Mouse (Mus musculus): ENCODE results near the gene Slc12a3.

The Slc12a3 gene

GRCm38 (mm10) chr8:94328932-94329728 lies at the start of gene Slc12a3:
Gene Slc12a3 (plus strand): TSS chr8:94329201.
- no peak for DNase-seq (ENCODE audit: low read depth)

- DNase-seq (ENCODE audit: low read depth): no peak
Measured at GRCm38 (mm10) chr8:94280001-94280613, 48.9 kb upstream of the Slc12a3 start.

DNA sequence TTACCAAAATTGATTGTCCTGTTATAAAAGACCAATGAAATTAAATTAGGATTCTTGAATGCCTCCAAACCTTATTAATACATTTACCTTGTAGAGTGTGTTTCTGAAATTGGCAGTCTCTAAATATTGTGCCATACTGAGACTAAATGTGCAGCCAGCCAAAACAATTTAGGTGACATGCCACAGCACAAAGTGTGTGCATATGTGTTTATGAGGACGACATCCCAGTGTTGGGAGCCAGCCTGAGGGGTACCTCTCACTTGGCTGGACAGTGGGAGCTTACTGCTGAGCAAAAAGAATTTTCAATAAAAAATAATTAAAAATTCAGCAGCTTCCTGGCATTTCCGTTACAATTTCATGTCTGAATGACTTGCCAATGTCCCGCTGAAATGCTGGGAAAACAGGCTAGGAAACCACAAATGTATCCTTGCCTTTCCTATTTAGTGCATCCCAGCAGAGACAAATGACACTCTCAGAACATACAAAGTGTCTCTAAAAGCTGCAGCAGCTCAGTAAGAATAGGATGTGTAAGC lies 46.5 kb upstream of the Slc12a3 start:
- DNase-seq (ENCODE audit: low read depth): no peak

DNA sequence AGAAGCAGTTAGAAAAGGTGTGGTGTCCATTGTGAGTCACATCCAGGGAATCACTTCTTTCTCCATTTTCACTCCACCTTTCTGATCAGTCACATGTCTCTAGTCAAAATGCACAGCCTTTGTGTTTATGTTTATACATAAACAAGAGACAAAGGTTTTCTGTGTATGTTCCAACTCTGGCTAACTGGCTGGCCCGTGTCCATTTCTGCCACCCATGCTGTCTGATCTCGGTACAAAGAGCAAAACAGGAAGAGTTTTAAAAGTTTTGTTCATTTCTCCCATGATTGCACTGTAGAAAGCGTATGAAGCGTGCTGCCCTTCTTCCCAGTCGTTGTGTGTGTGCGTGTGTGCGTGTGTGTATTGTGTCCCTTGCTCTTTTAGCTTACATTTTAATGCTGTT lies 44.8 kb upstream of the Slc12a3 start:
- DNase-seq (ENCODE audit: low read depth): no peak

DNA sequence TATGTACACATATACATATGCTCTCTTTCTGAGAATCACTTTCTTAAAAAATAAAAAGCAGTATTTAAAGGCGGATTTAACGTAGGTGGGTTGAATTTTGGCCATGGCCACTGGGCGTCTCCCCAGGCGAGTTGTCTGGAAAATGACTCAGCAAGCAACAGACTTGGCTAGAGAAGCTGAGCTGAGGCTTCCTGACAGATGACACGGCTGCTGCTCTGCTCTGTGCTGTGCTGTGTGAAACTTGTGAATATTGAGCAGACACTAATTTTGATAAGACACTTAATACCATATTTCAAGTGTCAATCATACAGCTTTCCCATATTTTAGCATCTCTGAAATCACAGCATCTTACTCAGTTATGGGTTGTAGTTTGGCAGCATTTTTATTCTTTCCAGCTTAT lies 38.4 kb upstream of the Slc12a3 start:
- peak; percentile 76 for DNase-seq (ENCODE audit: low read depth)

DNA sequence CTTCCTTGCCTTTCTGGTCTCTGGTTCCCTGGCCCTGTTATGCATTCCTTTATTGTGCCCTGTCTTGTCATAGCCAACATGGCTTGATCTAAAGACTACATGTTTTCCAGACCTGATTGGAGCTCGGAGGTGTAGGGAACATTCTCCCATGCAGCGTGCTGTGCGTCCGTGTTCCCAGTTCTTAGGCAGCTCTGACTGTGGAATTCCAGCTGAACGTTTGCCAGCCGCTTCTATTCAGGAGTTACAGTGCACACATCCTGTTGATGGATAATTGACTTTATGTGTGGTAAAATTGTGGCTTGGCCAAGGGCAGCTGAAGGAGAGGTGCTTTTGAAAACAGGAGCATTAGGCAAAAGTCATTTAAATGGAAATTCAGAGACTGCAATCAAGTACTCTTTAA lies 36.9 kb upstream of the Slc12a3 start:
- no peak for DNase-seq (ENCODE audit: low read depth)

GRCm38 (mm10) chr8:94292626-94293025 lies 36.4 kb upstream of the Slc12a3 start:
- DNase-seq (ENCODE audit: low read depth): no peak

DNA sequence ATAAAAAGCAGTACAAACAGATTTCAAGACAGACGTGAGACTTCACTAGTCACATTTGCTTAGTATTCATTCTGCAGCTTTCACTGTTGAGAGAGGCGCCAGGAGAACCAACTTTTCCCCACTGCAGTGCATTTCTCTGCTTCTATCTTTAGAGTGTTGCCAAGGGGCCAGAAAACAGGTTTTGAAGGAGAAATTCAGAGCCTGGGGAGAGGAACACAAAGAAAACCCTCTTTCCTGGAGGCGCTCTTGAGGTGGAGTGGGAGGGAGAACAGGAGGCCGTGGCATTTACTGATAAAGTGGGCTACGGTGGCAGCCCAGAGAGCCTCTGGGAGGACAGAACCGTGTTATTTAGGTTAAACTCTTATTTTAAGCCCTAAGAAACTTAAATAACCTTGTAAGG lies 33.3 kb upstream of the Slc12a3 start:
- DNase-seq (ENCODE audit: low read depth): no peak

DNA sequence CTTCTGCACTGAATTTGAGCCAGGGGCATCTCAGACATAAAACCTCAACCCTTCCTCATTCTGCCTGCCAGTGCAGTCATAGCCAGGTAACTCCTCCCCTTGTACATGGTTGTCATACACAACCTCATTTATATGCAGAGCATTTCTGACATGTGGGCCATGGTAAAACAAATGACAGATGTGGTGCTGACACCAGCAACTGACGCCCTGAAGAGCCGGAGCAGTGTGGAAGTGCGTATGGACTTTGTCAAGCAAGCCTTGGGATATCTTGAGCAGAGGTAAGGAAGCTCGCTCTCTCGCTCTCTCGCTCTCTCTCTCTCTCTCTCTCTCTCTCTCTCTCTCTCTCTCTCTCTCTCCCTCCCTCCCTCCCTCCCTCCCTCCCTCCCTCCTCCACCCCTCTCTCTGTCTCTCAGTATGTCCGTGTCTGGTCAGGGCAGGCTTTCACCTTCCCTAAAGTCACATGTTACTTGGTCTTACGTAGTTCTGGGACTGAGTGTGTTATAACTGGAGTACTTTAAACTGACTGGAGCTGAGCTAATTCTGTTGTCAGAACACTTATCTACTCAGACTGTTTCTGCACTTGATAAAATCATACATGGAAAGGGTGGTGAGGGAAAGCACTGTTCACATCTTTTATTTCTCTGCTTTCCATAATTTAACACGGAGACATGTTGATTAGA lies 32.5 kb upstream of the Slc12a3 start:
- DNase-seq (ENCODE audit: low read depth): no peak

- DNase-seq (ENCODE audit: low read depth): no peak
Measured at GRCm38 (mm10) chr8:94297101-94297500, 31.9 kb upstream of the Slc12a3 start.

GRCm38 (mm10) chr8:94300809-94301208 lies 28.2 kb upstream of the Slc12a3 start:
- DNase-seq (ENCODE audit: low read depth): no peak

DNA sequence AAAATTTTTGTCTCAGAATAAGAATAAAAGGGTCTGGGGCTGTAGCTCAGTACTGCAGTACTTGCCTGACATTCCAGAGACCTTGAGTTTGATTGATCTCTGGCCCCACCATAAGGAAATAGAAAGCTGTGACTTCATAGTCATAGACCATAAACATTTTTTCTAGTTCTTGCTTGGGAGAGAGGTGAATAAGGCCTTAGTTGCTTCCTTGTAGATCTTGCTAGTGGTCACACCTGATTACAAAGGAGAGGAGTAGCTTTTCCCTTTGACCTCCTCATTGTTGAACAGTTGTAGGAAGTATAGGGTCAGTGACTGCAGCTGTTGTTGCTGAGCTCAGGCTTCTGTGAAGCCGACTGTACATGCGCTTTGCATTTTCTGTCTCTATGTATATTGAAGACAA lies 24.6 kb upstream of the Slc12a3 start:
- DNase-seq (ENCODE audit: low read depth): no peak

DNA sequence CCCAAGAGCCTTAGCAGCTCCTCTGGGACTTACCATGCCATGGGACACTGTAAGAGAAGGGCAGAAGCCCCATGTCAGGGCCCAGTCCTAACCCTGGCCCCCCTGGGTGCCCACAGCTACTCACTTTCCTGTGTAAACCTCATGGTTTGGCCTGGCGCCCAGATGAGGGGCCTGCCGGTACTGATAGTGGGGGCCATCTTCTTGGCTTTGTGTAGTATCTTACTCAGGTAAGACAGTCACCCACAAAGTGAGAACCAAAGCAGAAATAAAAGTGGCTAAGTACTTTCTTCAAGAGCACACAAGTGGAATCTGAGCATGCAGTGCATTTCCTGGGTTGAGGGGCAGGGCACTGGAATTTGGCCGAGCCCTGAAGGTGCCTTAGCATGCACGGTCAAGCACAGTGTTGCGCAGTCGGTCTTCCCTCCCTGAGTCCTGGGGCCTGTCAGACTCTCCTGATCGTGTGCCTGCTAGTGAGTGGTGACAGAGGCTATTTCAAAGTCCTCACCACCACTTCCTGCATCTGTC lies 21.9 kb upstream of the Slc12a3 start:
- no peak for DNase-seq (ENCODE audit: low read depth)

DNA sequence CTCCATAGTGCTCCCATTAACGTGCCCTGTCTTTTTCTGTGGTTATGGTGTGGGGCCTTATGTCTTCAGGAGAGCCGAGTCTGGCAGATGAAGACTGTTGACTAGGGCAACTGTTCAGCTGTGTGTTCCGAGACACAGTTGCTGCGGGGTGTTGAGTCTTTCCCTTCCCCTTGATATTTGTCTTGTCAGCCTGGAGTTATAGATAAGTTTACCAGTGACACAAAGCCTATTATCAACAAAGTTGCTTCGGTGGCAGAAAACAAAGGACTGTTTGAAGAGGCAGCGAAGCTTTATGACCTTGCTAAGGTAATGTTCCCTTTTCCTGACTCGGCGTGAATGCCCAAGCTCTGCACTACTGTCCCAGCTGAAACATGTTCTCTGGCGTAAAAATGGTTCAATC lies 21.3 kb upstream of the Slc12a3 start:
- DNase-seq (ENCODE audit: low read depth): no peak

GRCm38 (mm10) chr8:94314069-94314468 lies 14.9 kb upstream of the Slc12a3 start:
- no peak for DNase-seq (ENCODE audit: low read depth)

DNA sequence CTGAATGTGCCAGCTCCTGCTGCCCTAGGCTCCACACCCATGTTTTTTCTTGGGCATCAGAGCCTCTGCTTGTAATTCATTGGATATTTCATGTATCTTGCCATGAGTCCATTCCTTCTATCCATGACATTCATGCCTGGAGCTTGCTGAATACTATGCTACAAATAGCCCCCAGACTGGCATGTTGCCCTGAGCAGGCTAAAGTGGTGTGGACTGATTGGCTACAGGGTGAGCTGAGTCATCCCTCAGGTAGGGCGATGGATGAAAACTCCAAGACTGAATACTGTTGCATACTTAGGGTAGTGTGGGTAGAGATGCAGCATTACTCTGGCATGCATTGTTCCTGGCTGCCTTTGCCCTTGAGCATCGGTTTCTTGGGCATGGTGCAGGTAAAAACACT lies 11.8 kb upstream of the Slc12a3 start:
- peak; percentile 32 for DNase-seq (ENCODE audit: low read depth)

GRCm38 (mm10) chr8:94317691-94318090 lies 11.3 kb upstream of the Slc12a3 start:
- DNase-seq (ENCODE audit: low read depth): no peak

- DNase-seq (ENCODE audit: low read depth): no peak
Measured at GRCm38 (mm10) chr8:94320036-94320435, 9.0 kb upstream of the Slc12a3 start.

- no peak for DNase-seq (ENCODE audit: low read depth)
Measured at GRCm38 (mm10) chr8:94322083-94322482, 6.9 kb upstream of the Slc12a3 start.

DNA sequence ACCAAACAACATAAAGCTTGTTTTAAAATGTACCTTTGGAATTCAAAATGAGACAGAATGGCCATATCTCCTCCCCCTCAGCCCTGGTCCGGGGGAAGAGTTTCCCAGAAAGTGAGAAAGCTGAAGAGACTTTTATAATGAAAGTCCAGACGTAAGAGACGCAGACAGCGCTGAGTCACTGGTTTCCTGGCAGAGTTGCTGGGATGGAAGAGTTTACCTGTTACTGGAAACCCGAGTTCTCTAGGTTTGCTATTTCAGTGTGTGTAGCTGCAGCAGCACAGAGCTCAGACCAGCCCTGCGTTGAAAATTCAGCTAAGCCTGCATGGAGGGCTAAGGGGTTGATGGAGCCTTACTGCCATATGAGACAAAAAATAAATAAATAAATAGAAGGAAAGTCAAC lies 6.0 kb upstream of the Slc12a3 start:
- peak; percentile 70 for DNase-seq (ENCODE audit: low read depth)

- no peak for DNase-seq (ENCODE audit: low read depth)
Measured at GRCm38 (mm10) chr8:94324071-94324470, 4.9 kb upstream of the Slc12a3 start.

GRCm38 (mm10) chr8:94326016-94326415 lies 3.0 kb upstream of the Slc12a3 start:
- peak; percentile 36 for DNase-seq (ENCODE audit: low read depth)

DNA sequence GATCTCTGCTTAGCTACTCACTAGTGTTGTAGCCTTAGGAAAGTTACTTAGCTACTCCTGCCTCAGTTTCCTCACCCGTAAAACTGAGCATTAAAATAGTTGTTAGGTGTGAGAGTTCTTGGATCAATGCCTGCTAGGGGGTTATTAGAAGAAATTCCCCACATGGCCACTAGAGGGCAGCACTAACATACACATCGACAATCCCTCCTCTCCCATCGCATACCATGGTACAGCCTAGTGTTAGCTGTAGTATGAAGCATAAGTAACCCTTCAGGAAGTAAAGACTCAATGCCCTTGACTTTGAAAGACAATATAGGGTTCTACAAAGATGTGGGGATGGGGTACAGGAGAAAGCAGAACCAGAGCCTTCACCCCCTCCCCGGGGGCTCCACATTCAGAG lies 1.7 kb downstream of the Slc12a3 start:
- DNase-seq (ENCODE audit: low read depth): peak; percentile 88

Measured in NIH3T3 (cell line).